Mouse (Mus musculus): Measurements from ENCODE around the gene Myt1l. TPM values are rescaled to one million over a fixed set of nuclear protein-coding genes. Genes with fewer than 3 reads are reported as not detected.

The Myt1l gene
- polyA plus RNA-seq, 1 experiment from 2014 or later: 177 TPM

- peaks cover 9% of the 10 kb centered on the region; the same call in 1 of the 2 replicates for H3K36me3 ChIP-seq
- no peak overlapping the region for H3K9ac ChIP-seq (replicated peaks)
- no peaks in the 10 kb centered on the region for H3K9me3 ChIP-seq
- H3K4me3 ChIP-seq (replicated peaks): no peak overlapping the region
- no peak for ATAC-seq
- WGBS: 84% methylated on average over 7 of the region's 7 CpGs
- H3K27ac ChIP-seq: no peak overlapping the region
- no peak overlapping the region for H3K4me2 ChIP-seq (replicated peaks)
- no peaks in the 10 kb centered on the region for H3K27me3 ChIP-seq
- peaks cover 19% of the 10 kb centered on the region for H3K4me1 ChIP-seq (replicated peaks)
Measured at GRCm38 (mm10) chr12:29671984-29672383, 143.8 kb downstream of the Myt1l start.

GRCm38 (mm10) chr12:29675594-29676362 is 147.6 kb downstream of the Myt1l start:
- Histone ChIP-seq H3K27me3 (no peaks in the 10 kb centered on the region), H3K36me3 (peaks cover 4% of the 10 kb centered on the region; the same call in 1 of the 2 replicates), H3K4me1 (replicated peaks) (peaks cover 36% of the 10 kb centered on the region), H3K4me3 (replicated peaks) (no peak overlapping the region), H3K4me2 (replicated peaks) (no peak overlapping the region), H3K27ac (peak overlapping the region; percentile 16; the same call in 1 of the 2 replicates), H3K9ac (replicated peaks) (no peak overlapping the region), H3K9me3 (no peaks in the 10 kb centered on the region)
- peak; percentile 80 for ATAC-seq
- WGBS: 47% methylated on average over 14 of the region's 14 CpGs

GRCm38 (mm10) chr12:29682384-29682783 is 154.2 kb downstream of the Myt1l start:
- no peaks in the 10 kb centered on the region for H3K9me3 ChIP-seq
- H3K27ac ChIP-seq: no peak overlapping the region
- peaks cover 33% of the 10 kb centered on the region for H3K4me1 ChIP-seq (replicated peaks)
- H3K9ac ChIP-seq (replicated peaks): no peak overlapping the region
- WGBS: 90% methylated on average over 8 of the region's 8 CpGs
- no peak for ATAC-seq
- H3K4me2 ChIP-seq (replicated peaks): no peak overlapping the region
- H3K4me3 ChIP-seq (replicated peaks): no peak overlapping the region
- H3K36me3 ChIP-seq: no peaks in the 10 kb centered on the region
- no peaks in the 10 kb centered on the region for H3K27me3 ChIP-seq

GRCm38 (mm10) chr12:29682946-29683345 is 154.8 kb downstream of the Myt1l start:
- Histone ChIP-seq H3K27ac (no peak overlapping the region), H3K4me3 (replicated peaks) (no peak overlapping the region), H3K36me3 (no peaks in the 10 kb centered on the region), H3K9me3 (no peaks in the 10 kb centered on the region), H3K4me1 (replicated peaks) (peaks cover 32% of the 10 kb centered on the region), H3K27me3 (no peaks in the 10 kb centered on the region), H3K9ac (replicated peaks) (no peak overlapping the region), H3K4me2 (replicated peaks) (no peak overlapping the region)
- no peak for ATAC-seq
- 91% methylated on average over 8 of the region's 8 CpGs for WGBS

- H3K9me3 ChIP-seq: no peaks in the 10 kb centered on the region
- no peak for ATAC-seq
- WGBS: 71% methylated on average over 8 of the region's 8 CpGs
- H3K27me3 ChIP-seq: no peaks in the 10 kb centered on the region
- no peaks in the 10 kb centered on the region for H3K36me3 ChIP-seq
- no peak overlapping the region for H3K4me2 ChIP-seq (replicated peaks)
- peaks cover 16% of the 10 kb centered on the region for H3K4me1 ChIP-seq (replicated peaks)
- peak overlapping the region; percentile 66; the same call in 1 of the 2 replicates for H3K27ac ChIP-seq
- no peak overlapping the region for H3K9ac ChIP-seq (replicated peaks)
- H3K4me3 ChIP-seq (replicated peaks): no peak overlapping the region
Measured at GRCm38 (mm10) chr12:29686241-29686640, 158.1 kb downstream of the Myt1l start.

- 81% methylated on average over 5 of the region's 5 CpGs for WGBS
- ATAC-seq: no peak
- no peaks in the 10 kb centered on the region for H3K36me3 ChIP-seq
- no peak overlapping the region for H3K4me2 ChIP-seq (replicated peaks)
- H3K27ac ChIP-seq: peak overlapping the region; percentile 52; the same call in 1 of the 2 replicates
- no peak overlapping the region for H3K9ac ChIP-seq (replicated peaks)
- no peak overlapping the region for H3K4me3 ChIP-seq (replicated peaks)
- peaks cover 12% of the 10 kb centered on the region; the same call in 1 of the 2 replicates for H3K27me3 ChIP-seq
- peaks cover 45% of the 10 kb centered on the region for H3K4me1 ChIP-seq (replicated peaks)
- H3K9me3 ChIP-seq: no peaks in the 10 kb centered on the region
Measured at GRCm38 (mm10) chr12:29691566-29691965, 163.4 kb downstream of the Myt1l start.

GRCm38 (mm10) chr12:29695194-29695593 is 167.0 kb downstream of the Myt1l start:
- Histone ChIP-seq H3K4me1 (replicated peaks) (peaks cover 78% of the 10 kb centered on the region), H3K4me3 (replicated peaks) (no peak overlapping the region), H3K27me3 (peaks cover 14% of the 10 kb centered on the region; the same call in 1 of the 2 replicates), H3K9me3 (no peaks in the 10 kb centered on the region), H3K27ac (peak overlapping the region; percentile 7; the same call in 1 of the 2 replicates), H3K9ac (replicated peaks) (no peak overlapping the region), H3K36me3 (no peaks in the 10 kb centered on the region), H3K4me2 (replicated peaks) (no peak overlapping the region)
- WGBS: 42% methylated on average over 2 of the region's 2 CpGs
- ATAC-seq: no peak

- WGBS: 49% methylated on average over 12 of the region's 12 CpGs
- no peak overlapping the region for H3K9ac ChIP-seq (replicated peaks)
- no peaks in the 10 kb centered on the region for H3K9me3 ChIP-seq
Measured at GRCm38 (mm10) chr12:29697526-29698500, 169.6 kb downstream of the Myt1l start.

GRCm38 (mm10) chr12:29698541-29698940 is 170.4 kb downstream of the Myt1l start:
- WGBS: 17% methylated on average over 3 of the region's 3 CpGs
- no peak overlapping the region for H3K9ac ChIP-seq (replicated peaks)

More at GRCm38 (mm10) chr12:29697526-29698500, 169.6 kb downstream of the Myt1l start:
- H3K27me3 ChIP-seq: peaks cover 14% of the 10 kb centered on the region; the same call in 1 of the 2 replicates
- H3K36me3 ChIP-seq: no peaks in the 10 kb centered on the region
- H3K27ac ChIP-seq: peak overlapping the region; percentile 91
- peak overlapping the region; percentile 6 for H3K4me2 ChIP-seq (replicated peaks)
- ATAC-seq: peak; percentile 73
- H3K4me1 ChIP-seq (replicated peaks): peaks cover 93% of the 10 kb centered on the region
- no peak overlapping the region for H3K4me3 ChIP-seq (replicated peaks)

GRCm38 (mm10) chr12:29698976-29699375 is 170.8 kb downstream of the Myt1l start:
- Histone ChIP-seq H3K27ac (peak overlapping the region; percentile 91), H3K4me2 (replicated peaks) (peak overlapping the region; percentile 32), H3K4me3 (replicated peaks) (no peak overlapping the region), H3K36me3 (no peaks in the 10 kb centered on the region), H3K9ac (replicated peaks) (peak overlapping the region; percentile 28; the same call in 1 of the 2 replicates), H3K9me3 (no peaks in the 10 kb centered on the region), H3K27me3 (peaks cover 14% of the 10 kb centered on the region; the same call in 1 of the 2 replicates), H3K4me1 (replicated peaks) (peaks cover 93% of the 10 kb centered on the region)
- peak; percentile 26; the same call in 1 of the 2 replicates for ATAC-seq
- WGBS: 5% methylated on average over 10 of the region's 10 CpGs

More at GRCm38 (mm10) chr12:29698541-29698940, 170.4 kb downstream of the Myt1l start:
- Histone ChIP-seq H3K36me3 (no peaks in the 10 kb centered on the region), H3K4me2 (replicated peaks) (peak overlapping the region; percentile 6; the same call in 1 of the 2 replicates), H3K4me3 (replicated peaks) (no peak overlapping the region), H3K27me3 (peaks cover 14% of the 10 kb centered on the region; the same call in 1 of the 2 replicates), H3K9me3 (no peaks in the 10 kb centered on the region), H3K27ac (peak overlapping the region; percentile 91), H3K4me1 (replicated peaks) (peaks cover 95% of the 10 kb centered on the region)
- ATAC-seq: peak; percentile 16; the same call in 1 of the 2 replicates

- Histone ChIP-seq H3K27me3 (peaks cover 11% of the 10 kb centered on the region; the same call in 1 of the 2 replicates), H3K9me3 (no peaks in the 10 kb centered on the region), H3K27ac (peak overlapping the region; percentile 91), H3K4me1 (replicated peaks) (peaks cover 90% of the 10 kb centered on the region), H3K36me3 (no peaks in the 10 kb centered on the region), H3K4me2 (replicated peaks) (peak overlapping the region; percentile 32), H3K9ac (replicated peaks) (peak overlapping the region; percentile 28; the same call in 1 of the 2 replicates), H3K4me3 (replicated peaks) (no peak overlapping the region)
- no peak for ATAC-seq
- WGBS: 8% methylated on average over 10 of the region's 10 CpGs
Measured at GRCm38 (mm10) chr12:29699386-29699785, 171.2 kb downstream of the Myt1l start.

Measured in midbrain, embryonic 13.5 days (tissue).